Mouse (Mus musculus) gastrocnemius, postnatal 14 days (tissue): ENCODE results near the gene Gm21970. TPM values are rescaled to one million over a fixed set of nuclear protein-coding genes. Genes with fewer than 3 reads are reported as not detected.
A peak's percentile ranks its signal among the peaks of the same experiment; 100 is the strongest.

ENCODE experiments used
- DNase-seq: peaks from one replicate; pipeline ENCODE4 v3.0.0; 2021; ENCODE audit warnings: mixed read lengths
- intact Hi-C: fragments of 180-260 bp; cut with DNase I; formaldehyde crosslinking; loops from one replicate; pipeline ENCODE4 v1.15.1; 2025; ENCODE audit warnings: low total_unique reads
- total RNA-seq, 2 experiments: library from RNA; stranded (reverse); gene quantifications; 2 replicates each; pipeline ENCODE4 v1.2.3; 2021

Gene Gm21970
- total RNA-seq, 2 experiments from 2014 or later, result not detected

DNA sequence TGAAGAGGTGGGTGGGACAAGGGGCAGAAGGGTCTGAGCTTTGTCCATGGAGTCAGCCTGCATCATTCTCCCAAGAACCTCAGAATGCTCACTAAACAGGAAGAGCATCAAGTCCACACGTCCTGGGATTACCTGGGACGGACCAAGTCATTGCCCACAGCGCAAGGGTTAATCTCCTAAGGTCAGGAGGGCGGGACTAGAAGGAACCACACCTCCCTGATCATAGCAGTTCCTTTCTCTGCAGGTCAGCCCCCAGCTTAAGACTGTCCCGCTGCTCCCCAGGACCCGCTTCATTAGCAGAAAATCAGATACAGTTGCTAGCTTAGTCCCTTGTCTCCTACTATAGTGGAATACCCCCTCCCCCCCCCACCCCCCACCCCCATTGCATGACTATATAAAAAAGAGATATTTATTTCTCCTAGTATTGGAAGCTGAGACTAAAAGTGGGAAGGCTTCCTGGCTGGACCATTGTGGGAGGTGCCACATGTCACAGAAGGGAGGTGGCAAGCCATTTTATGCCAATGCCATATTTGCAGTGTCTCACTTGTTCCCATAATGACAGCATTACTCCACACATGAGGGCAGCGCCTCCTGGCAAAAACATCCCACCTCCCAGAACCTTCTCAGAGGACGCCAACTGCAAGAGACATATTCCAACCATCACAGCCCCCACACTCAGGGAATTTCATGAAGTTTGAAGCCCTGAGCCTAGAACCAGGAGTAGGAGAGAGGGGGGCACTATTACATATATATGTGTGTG lies 4.3 kb downstream of the Gm21970 start:
- no peak for DNase-seq
- intact Hi-C loops, result no loop called here

DNA sequence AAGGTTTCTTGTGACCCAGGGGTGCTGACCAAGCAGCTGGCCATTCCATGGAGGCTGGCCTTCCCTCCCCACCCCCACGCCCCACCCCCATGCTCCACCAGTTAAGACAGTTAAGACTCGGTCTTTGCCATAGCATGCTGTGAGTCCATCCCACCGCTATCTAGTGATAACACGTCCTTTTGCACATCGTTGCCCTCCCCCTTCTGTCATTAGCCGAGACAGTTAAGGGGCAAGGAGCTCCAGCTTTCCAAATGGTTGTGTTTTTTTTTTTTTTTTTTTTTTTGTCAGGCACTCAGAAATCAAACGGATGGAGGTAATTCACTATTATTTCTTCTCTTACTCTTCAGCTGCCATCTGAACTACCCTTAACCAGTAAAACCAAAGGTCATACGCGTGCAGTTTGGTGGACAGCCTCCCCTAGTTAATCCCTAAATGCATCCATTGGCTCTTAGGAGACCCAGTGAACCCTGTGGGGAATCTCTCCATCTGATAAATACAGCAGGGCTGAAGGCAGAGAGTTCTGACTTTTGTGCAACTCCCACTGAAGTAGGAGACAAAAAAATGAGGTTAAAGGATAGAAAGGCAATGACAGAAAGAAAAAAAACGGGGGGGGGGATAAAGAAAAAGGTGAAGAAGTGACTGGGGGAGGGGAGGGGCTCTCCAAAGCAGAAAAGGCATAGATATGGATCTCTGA lies 5.5 kb downstream of the Gm21970 start:
- intact Hi-C loops, result no loop called here
- no peak for DNase-seq

DNA sequence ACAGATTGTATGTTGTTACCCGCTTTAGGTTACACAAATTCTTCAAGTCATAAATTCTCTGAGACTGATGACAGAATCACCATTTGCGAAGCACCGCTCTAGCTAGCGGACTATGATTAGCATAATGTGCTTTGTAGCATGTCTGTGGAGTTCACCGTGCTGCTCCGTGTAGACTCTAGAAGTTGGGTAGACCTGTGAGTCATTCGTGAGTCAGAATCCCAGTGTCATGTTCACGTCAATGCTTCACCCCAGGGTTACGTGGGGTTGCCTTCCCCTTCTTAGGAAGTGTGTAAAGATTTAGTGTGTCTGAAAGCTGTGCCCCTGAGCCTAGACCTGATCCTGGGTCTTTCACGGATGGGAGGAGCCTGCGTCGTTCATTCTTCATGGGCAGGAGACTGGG lies 6.5 kb downstream of the Gm21970 start:
- intact Hi-C loops, result no loop called here
- DNase-seq, result no peak

DNA sequence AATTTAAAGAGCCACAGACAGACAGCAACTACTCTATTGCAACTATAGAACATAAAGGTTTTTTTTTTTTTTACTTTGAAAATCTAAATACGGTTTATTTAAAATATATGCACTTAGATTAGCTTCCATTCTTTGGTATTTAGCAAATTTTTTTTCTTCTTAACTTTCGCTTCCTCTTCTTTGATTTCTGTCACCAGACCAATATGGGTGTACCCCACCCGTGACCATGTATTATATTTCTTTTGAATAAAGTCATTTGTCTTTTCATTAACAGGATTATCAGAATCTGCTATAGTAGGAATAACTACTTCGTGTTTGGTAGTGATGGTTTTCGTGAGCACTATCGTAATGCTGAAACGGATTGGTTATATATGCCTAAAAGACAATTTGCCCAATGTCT lies 7.4 kb downstream of the Gm21970 start:
- no peak for DNase-seq
- intact Hi-C loops, result no loop called here

DNA sequence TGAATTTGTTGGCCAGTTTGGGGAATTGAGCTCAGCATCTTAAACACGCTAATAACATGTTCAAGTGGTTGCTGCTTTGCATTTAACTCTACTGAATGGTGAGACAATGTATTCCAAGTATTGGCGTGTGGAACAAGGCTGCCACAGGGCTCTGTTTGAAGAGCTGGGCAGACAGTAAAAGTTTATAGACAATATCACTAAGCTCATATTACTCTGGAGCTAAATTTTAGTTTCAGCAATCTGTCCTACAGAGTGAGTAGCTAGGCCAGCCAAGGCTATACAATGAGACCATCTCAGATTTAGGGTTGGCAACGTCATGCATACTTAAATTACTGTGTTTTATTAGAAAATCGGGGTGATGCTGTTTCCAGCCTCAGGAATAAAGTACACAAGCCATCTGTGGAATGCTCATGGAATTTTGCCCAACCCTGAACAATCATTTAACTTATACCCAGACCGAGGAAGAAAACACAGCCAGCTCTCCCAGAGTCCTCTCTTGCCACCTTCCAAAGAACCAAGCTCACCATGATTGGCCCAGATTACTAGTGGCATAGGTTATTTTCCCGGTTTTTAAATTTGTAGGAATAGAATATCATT lies 10.1 kb downstream of the Gm21970 start:
- intact Hi-C loops, result no loop called here
- DNase-seq, result no peak

DNA sequence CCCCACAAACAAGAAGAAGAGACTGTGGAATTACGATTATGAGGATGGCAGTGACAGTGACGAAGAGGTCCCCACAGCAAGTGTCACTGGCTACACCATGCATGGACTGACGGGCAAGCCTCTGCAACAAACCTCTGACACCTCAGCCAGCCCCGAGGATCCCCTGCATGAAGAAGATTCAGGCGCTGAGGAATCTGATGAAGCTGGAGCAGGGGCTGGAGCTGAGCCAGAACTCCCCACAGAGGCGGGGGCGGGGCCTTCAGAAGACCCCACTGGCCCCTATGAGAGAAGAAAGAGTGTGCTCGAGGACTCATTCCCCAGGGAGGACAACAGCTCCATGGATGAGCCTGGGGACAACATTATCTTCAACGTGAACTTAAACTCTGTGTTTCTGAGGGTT lies 12.3 kb downstream of the Gm21970 start:
- intact Hi-C loops, result no loop called here
- no peak for DNase-seq

DNA sequence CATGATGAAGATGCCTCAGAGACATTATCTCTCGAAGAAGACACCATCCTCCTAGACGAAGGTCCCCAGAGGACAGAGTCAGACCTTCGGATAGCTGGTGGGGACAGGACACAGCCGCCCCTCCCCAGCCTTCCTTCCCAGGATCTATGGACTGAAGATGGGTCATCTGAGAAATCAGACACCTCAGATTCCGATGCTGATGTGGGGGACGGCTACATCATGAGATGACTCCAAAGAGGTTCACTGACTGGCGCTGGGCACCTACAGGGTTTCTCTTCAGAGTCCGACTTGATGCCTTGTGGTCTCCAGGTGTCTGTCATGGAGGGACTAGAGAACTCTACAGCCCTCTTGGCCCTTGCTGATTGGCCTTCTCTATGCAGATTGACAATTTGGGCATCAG lies 12.7 kb downstream of the Gm21970 start:
- intact Hi-C loops, result no loop called here
- no peak for DNase-seq

- intact Hi-C loops, result no loop called here
- no peak for DNase-seq
Measured at GRCm38 (mm10) chr16:91404828-91405577, 13.5 kb downstream of the Gm21970 start.

DNA sequence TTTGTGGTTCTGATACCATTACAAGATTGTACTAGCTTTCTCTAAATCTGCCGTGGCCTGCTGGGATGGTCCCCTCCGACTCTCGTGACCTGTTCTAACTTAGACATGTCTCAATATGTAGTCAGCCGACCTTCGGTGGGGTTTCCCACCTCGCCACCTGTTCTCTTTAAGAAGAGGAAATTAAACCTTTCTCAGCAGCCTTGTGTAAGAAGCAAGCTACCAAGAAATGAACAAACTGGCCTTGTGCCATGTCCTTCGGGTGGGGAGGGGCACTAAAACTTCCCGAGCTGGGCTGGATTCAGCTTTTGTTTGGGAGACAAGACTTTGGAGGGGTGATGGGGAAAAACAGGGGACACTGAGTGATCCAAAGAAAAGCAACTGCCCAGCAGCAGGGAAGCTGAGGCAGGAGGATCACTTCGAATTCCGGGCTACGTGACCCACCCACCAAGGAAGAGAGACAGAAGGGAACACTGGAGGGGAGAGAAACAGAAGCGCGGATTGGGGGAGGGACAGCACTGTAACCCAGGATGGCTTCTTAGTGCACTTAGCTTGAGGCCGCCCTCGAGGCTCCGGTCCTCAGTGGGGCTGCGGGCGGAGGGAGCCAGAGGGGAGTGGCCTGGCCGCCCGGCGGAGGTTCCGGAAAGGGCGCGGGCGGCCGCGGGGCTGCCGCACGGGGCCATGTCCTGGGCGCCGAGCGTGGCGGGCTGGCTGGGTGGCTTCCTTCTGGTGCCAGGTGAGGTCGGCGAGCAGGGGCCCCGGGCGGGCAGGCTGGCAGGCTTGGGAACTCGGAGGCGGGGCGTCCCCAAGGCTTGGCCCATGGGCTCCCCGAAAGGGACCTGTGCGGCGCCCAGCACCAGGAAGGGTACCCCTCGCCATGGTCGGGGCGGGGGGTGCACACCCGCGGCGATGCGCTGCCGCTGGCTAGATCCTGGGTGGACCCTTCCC lies 14.4 kb downstream of the Gm21970 start, which contains the start of gene Il10rb:
Il10rb (plus strand) TSS at position 525 of the 945 bp plus-strand sequence.
- peak; percentile 82 for DNase-seq
- intact Hi-C loops, result no loop called here

DNA sequence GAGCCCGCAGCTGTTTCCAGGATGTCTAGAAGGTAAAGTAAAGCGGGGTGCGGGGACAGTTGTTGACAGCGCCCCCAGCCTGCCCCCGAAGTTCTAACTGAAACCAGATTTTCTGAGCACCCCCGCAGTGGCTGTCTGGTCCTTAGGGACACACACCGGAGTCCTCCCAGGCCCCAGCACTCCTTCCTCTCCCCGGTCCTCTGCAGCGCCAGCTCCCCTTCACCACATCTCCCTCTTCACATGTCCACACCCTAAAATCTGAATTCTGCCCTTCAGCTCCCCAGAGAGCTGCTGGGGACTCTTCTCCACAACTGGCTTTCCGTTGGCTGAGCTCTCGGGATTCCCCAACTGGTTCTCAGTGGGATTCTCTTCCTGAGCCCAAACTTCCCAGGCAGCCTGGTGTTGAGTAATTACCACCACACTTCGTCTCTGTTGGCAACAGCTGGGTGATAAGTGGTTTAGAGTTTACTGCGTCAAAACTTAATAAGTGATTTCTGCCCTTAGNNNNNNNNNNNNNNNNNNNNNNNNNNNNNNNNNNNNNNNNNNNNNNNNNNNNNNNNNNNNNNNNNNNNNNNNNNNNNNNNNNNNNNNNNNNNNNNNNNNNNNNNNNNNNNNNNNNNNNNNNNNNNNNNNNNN lies 15.2 kb downstream of the Gm21970 start:
- intact Hi-C loops, result no loop called here
- peak; percentile 25 for DNase-seq

DNA sequence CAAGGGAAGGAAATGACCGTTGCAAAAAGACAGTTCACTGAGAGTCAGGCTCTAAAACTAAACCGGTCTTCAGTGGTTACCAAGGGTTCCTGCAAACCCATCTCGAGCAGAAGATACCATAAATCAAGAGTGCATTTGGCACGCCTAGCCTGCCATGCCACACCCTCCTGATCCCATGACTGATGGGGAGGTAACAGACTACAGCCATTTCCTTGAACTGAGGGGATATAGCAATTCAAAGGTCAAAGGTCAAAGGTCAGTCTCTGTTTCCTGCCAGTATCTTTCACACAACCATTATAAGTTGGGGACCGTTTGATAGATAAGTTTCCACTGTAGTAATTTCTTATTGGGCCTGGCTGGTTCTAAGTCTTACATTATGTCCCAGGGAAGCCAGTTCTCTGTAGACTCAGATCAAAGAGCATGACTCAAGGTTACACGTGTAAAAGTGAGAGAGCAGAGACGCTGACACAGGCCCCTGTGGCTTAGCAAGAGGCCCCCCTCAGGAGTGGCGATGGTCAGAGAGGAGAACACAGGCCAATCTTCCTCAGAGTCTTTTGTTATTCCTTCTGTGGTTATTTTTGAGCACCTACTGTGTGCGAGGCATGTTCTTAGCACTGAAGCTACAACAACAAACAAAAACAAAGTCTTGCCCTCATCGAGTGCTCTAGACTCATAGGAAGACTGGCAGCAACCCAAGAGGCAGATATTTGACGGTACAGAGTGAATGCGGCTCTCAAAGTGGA lies 21.8 kb downstream of the Gm21970 start:
- DNase-seq, result no peak
- intact Hi-C loops, result no loop called here

- DNase-seq, result no peak
- intact Hi-C loops, result no loop called here
Measured at GRCm38 (mm10) chr16:91415391-91416189, 24.1 kb downstream of the Gm21970 start.

DNA sequence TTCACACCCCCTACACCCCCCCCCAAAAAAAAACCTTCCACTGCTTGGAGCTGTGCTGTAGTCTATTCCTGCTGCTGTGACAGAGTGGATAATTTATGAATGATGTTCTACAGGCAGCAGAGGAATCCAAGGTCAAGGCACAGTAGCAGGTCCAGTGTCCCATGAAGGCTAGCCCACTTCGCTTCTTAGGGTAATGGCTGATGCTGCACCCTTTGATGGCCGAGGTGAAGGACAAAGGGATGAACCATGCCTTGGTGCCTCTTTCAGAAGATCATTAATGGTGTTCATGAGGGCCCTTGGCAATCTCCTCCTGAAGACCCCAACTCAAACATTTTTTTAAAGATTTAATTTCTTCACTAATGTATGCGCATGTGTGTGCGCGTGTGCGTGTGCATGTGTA lies 24.8 kb downstream of the Gm21970 start:
- intact Hi-C loops, result no loop called here
- DNase-seq, result no peak

DNA sequence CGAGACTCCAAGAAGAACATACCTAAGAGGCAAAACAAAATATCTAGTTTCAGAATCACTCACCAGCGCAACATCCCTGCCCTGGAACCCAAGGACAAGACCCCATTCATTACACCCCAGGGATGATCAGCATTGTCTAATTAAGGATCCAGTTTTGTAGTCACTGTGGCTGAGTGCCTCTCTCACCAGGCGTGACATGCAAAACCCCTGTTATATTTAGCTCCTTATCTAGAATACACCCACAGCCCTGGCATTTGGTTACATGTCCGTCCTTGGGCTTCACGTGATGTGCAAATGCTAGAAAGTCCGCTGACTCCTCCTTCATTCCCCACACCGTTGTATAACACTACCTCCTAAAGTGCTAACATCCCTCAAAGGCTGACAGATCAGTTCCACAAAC lies 25.4 kb downstream of the Gm21970 start:
- no peak for DNase-seq
- intact Hi-C loops, result no loop called here

DNA sequence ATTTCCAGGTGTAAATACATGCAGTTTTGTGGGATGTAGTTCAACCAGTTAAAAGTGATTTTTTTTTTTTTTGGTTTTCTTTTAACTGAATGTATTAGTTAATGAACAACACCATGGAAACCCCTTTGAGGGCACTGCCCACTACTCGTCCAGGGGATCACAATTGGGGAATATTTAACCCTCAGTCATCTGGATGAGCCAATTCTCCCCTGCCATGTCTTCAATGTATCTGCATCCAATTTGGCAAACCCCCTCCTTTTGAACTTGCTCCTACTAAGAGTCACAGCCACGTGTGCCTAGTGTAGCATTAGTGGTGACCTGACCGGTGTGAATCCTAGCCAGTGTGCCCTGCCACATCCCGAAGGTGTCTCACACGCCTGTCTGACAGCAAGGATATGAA lies 27.0 kb downstream of the Gm21970 start:
- intact Hi-C loops, result no loop called here
- no peak for DNase-seq

- no peak for DNase-seq
- intact Hi-C loops, result no loop called here
Measured at GRCm38 (mm10) chr16:91425816-91426215, 34.3 kb downstream of the Gm21970 start.

- intact Hi-C loops, result no loop called here
Measured at GRCm38 (mm10) chr16:91426586-91426985, 35.1 kb downstream of the Gm21970 start.

More at GRCm38 (mm10) chr16:91426586-91426985, 35.1 kb downstream of the Gm21970 start:
- no peak for DNase-seq
